Mouse (Mus musculus) thymus, adult 2 months (tissue): ENCODE results near the gene Tmem273. TPM values are rescaled to one million over a fixed set of nuclear protein-coding genes. Genes with fewer than 3 reads are reported as not detected.

Experiments used
- DNase-seq: peaks from one replicate; pipeline ENCODE4 v3.0.0; 2021
- H3K27ac ChIP-seq: fragments of 200-500 bp; 2 replicates; pipeline ENCODE4 v1.5.1; 2012; ENCODE audit warnings: low read length, control low read depth; ENCODE audit not compliant: control insufficient read depth, insufficient read depth
- H3K27me3 ChIP-seq: fragments of 200-500 bp; 2 replicates; pipeline ENCODE4 v1.6.1; 2012; ENCODE audit warnings: mild to moderate bottlenecking, low read length, moderate library complexity, mixed read lengths; ENCODE audit not compliant: control insufficient read depth, insufficient read depth
- H3K36me3 ChIP-seq: fragments of 200-500 bp; 2 replicates; pipeline ENCODE4 v1.6.1; 2012; ENCODE audit warnings: mild to moderate bottlenecking, low read length, moderate library complexity; ENCODE audit not compliant: control insufficient read depth, insufficient read depth
- H3K4me1 ChIP-seq: fragments of 200-500 bp; replicated peaks from 2 replicates; pipeline ENCODE4 v1.6.1; 2012; ENCODE audit warnings: low read length; ENCODE audit not compliant: control insufficient read depth, insufficient read depth
- H3K4me3 ChIP-seq: fragments of 200-500 bp; 2 replicates; pipeline ENCODE4 v1.5.1; 2012; ENCODE audit warnings: mild to moderate bottlenecking, low read length, control low read depth, moderate library complexity; ENCODE audit not compliant: control insufficient read depth, insufficient read depth
- CTCF ChIP-seq: fragments of 200-500 bp; IDR thresholded peaks from 2 replicates; pipeline ENCODE4 v1.5.1; 2012; ENCODE audit warnings: mild to moderate bottlenecking, control low read depth, low read length, moderate library complexity, borderline replicate concordance; ENCODE audit not compliant: control insufficient read depth, poor library complexity, insufficient read depth; ENCODE audit errors: extremely low read depth
- POLR2A ChIP-seq: fragments of 200-500 bp; IDR thresholded peaks from 2 replicates; pipeline ENCODE4 v1.6.1; 2012; ENCODE audit warnings: mild to moderate bottlenecking, low read length, control low read depth, moderate library complexity; ENCODE audit not compliant: control insufficient read depth, poor library complexity, insufficient read depth; ENCODE audit errors: extremely low read depth
- WGBS: fragments of 180-500 bp; shearing (Covaris S2); methylation state at CpG from one replicate; pipeline ENCODE4 v1.1.7; 2018; 5-methylcytosine and 5-hydroxymethylcytosine counted together
- polyA plus RNA-seq: library from polyadenylated mRNA; depleted of rRNA; stranded (reverse); fragments of >200 nt; gene quantifications from 2 replicates; pipeline ENCODE4 v1.2.3, GENCODE M21; 2012

The Tmem273 gene
- polyA plus RNA-seq, 1 experiment: 1.6 TPM

GRCm38 (mm10) chr14:32800048-32800447 is 14.3 kb downstream of the Tmem273 start:
- DNase-seq: no peak
- Histone ChIP-seq H3K27ac (no peak overlapping the region), H3K36me3 (no peaks in the 10 kb centered on the region), H3K4me1 (no peaks in the 10 kb centered on the region), H3K27me3 (no peaks in the 10 kb centered on the region), H3K4me3 (no peak overlapping the region)
- 97% methylated on average over 7 of the region's 7 CpGs for WGBS
- TF ChIP-seq POLR2A (no peak), CTCF (no peak)

GRCm38 (mm10) chr14:32801016-32801661 is 15.4 kb downstream of the Tmem273 start:
- WGBS: 78% methylated on average over 11 of the region's 11 CpGs
- no peaks in the 10 kb centered on the region for H3K36me3 ChIP-seq
- H3K27me3 ChIP-seq: no peaks in the 10 kb centered on the region
- TF ChIP-seq CTCF (no peak), POLR2A (no peak)
- H3K4me3 ChIP-seq: no peak overlapping the region
- no peak overlapping the region for H3K27ac ChIP-seq
- H3K4me1 ChIP-seq: no peaks in the 10 kb centered on the region
- DNase-seq: no peak

- Histone ChIP-seq H3K36me3 (no peaks in the 10 kb centered on the region), H3K27ac (no peak overlapping the region), H3K4me3 (no peak overlapping the region), H3K4me1 (no peaks in the 10 kb centered on the region), H3K27me3 (no peaks in the 10 kb centered on the region)
- no peak for TF ChIP-seq CTCF
- TF ChIP-seq POLR2A: no peak
- DNase-seq: no peak
These were observed 15.9 kb downstream of the Tmem273 start for GRCm38 (mm10) chr14:32801662-32802024.

GRCm38 (mm10) chr14:32810111-32810510 is 24.3 kb downstream of the Tmem273 start:
- H3K4me3 ChIP-seq: no peak overlapping the region
- no peaks in the 10 kb centered on the region for H3K4me1 ChIP-seq
- TF ChIP-seq CTCF (no peak), POLR2A (no peak)
- no peak for DNase-seq
- H3K27ac ChIP-seq: no peak overlapping the region
- H3K36me3 ChIP-seq: no peaks in the 10 kb centered on the region
- H3K27me3 ChIP-seq: no peaks in the 10 kb centered on the region

- no peak overlapping the region for H3K27ac ChIP-seq
- no peaks in the 10 kb centered on the region for H3K36me3 ChIP-seq
- H3K4me3 ChIP-seq: no peak overlapping the region
- H3K27me3 ChIP-seq: no peaks in the 10 kb centered on the region
- 33% methylated on average over 6 of the region's 6 CpGs for WGBS
- TF ChIP-seq CTCF: no peak
- no peak for TF ChIP-seq POLR2A
- DNase-seq: no peak
- no peaks in the 10 kb centered on the region for H3K4me1 ChIP-seq
These were observed 26.7 kb downstream of the Tmem273 start for GRCm38 (mm10) chr14:32812429-32812828.

GRCm38 (mm10) chr14:32814961-32815360 is 29.2 kb downstream of the Tmem273 start:
- TF ChIP-seq CTCF (no peak), POLR2A (no peak)
- H3K4me3 ChIP-seq: no peak overlapping the region
- H3K4me1 ChIP-seq: no peaks in the 10 kb centered on the region
- DNase-seq: no peak
- no peaks in the 10 kb centered on the region for H3K27me3 ChIP-seq
- no peaks in the 10 kb centered on the region for H3K36me3 ChIP-seq
- 79% methylated on average over 4 of the region's 4 CpGs for WGBS
- H3K27ac ChIP-seq: no peak overlapping the region

- H3K36me3 ChIP-seq: no peaks in the 10 kb centered on the region
- no peak overlapping the region for H3K4me3 ChIP-seq
- H3K27ac ChIP-seq: no peak overlapping the region
- no peaks in the 10 kb centered on the region for H3K27me3 ChIP-seq
- WGBS: 74% methylated on average over 4 of the region's 4 CpGs
- H3K4me1 ChIP-seq: no peaks in the 10 kb centered on the region
- no peak for DNase-seq
- TF ChIP-seq POLR2A (no peak), CTCF (no peak)
These were observed 30.8 kb downstream of the Tmem273 start for GRCm38 (mm10) chr14:32816533-32816932.

GRCm38 (mm10) chr14:32817258-32817657 is 31.5 kb downstream of the Tmem273 start:
- 85% methylated on average over 7 of the region's 7 CpGs for WGBS
- DNase-seq: no peak
- Histone ChIP-seq H3K4me3 (no peak overlapping the region), H3K27ac (no peak overlapping the region), H3K36me3 (no peaks in the 10 kb centered on the region), H3K4me1 (no peaks in the 10 kb centered on the region), H3K27me3 (no peaks in the 10 kb centered on the region)
- TF ChIP-seq POLR2A: no peak
- no peak for TF ChIP-seq CTCF
